Mouse (Mus musculus) liver, adult 2 months (tissue): ENCODE measurements around the gene Mrtfb. TPM values are rescaled to one million over a fixed set of nuclear protein-coding genes. Genes with fewer than 3 reads are reported as not detected.

ENCODE experiments used
- DNase-seq: peaks from one replicate; pipeline ENCODE4 v3.0.0-alpha.2; 2011; ENCODE audit warnings: low read depth, low spot score; ENCODE audit errors: extremely low read depth
- H3K27ac ChIP-seq: fragments of 200-500 bp; replicated peaks from 2 replicates; pipeline ENCODE4 v1.5.1; 2012; ENCODE audit warnings: low read depth, mild to moderate bottlenecking, control low read depth, inconsistent platforms, low read length; ENCODE audit not compliant: insufficient read depth
- H3K27me3 ChIP-seq: fragments of 200-500 bp; 2 replicates; pipeline ENCODE4 v1.6.1; 2012; ENCODE audit warnings: mild to moderate bottlenecking, moderate library complexity, low read length, inconsistent platforms; ENCODE audit not compliant: control insufficient read depth, insufficient read depth
- H3K36me3 ChIP-seq: fragments of 200-500 bp; 2 replicates; pipeline ENCODE4 v1.6.1; 2012; ENCODE audit warnings: low read length, inconsistent platforms; ENCODE audit not compliant: control insufficient read depth, insufficient read depth
- H3K4me1 ChIP-seq: fragments of 200-500 bp; 2 replicates; pipeline ENCODE4 v1.6.1; 2011; ENCODE audit warnings: low read length; ENCODE audit not compliant: control insufficient read depth, insufficient read depth
- H3K4me3 ChIP-seq: fragments of 200-500 bp; 2 replicates; pipeline ENCODE4 v1.5.1; 2011; ENCODE audit warnings: low read depth, mild to moderate bottlenecking, control low read depth, low read length, moderate library complexity; ENCODE audit not compliant: insufficient read depth
- H3K79me2 ChIP-seq: fragments of 200-500 bp; 2 replicates; pipeline ENCODE4 v1.6.1; 2012; ENCODE audit warnings: inconsistent platforms, mild to moderate bottlenecking, low read length, moderate library complexity; ENCODE audit not compliant: control insufficient read depth, insufficient read depth
- H3K9ac ChIP-seq: fragments of 200-500 bp; 2 replicates; pipeline ENCODE4 v1.6.1; 2012; ENCODE audit warnings: low read depth, mild to moderate bottlenecking, control low read depth, inconsistent platforms, low read length
- CTCF ChIP-seq: fragments of 200-500 bp; IDR thresholded peaks from 2 replicates; pipeline ENCODE4 v1.5.1; 2011; ENCODE audit warnings: low read depth, low read length, control low read depth
- POLR2A ChIP-seq: fragments of 200-500 bp; IDR thresholded peaks from 2 replicates; pipeline ENCODE4 v1.6.1; 2011; ENCODE audit warnings: low read length, control low read depth; ENCODE audit not compliant: insufficient read depth; ENCODE audit errors: extremely low read depth
- WGBS: fragments of 180-500 bp; shearing (Covaris S2); methylation state at CpG from one replicate; pipeline ENCODE4 v1.1.7; 2018; 5-methylcytosine and 5-hydroxymethylcytosine counted together
- polyA plus RNA-seq: library from polyadenylated mRNA; depleted of rRNA; stranded (reverse); fragments of >200 nt; gene quantifications from 2 replicates; pipeline ENCODE4 v1.2.3, GENCODE M21; 2012
- total RNA-seq: library from RNA; depleted of rRNA; stranded (reverse); fragments of >200 nt; gene quantifications from 2 replicates; pipeline ENCODE4 v1.2.3, GENCODE M21; 2014

Mrtfb gene
- total and polyA plus RNA-seq, 2 experiments: 4.2 to 9.4 TPM

DNA sequence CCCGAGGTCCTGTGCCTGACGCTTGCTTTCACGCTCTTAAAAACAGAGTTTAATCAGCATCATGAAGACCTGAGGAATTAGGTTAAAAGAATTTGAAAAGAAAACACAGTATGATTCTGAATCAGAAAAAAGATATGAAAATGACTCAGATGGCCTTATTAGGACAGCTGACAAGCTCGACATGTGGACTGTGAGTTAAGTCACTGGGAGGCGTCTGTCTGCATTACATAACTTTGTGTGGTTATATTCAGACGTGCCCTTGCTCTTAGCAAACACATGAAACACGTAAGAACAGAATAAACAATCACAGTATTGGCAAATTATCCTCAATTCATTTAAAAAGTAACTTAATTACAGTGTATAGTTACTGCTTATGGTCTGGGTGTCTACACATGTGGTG lies 16.0 kb upstream of the Mrtfb start:
- peaks cover 18% of the 10 kb centered on the region for H3K4me1 ChIP-seq
- H3K79me2 ChIP-seq: no peaks in the 10 kb centered on the region
- H3K27me3 ChIP-seq: no peaks in the 10 kb centered on the region
- no peaks in the 10 kb centered on the region for H3K36me3 ChIP-seq
- TF ChIP-seq POLR2A: no peak
- TF ChIP-seq CTCF: no peak
- peak overlapping the region; percentile 88 for H3K27ac ChIP-seq
- 42% methylated on average over 7 of the region's 7 CpGs for WGBS
- peak overlapping the region; percentile 14; the same call in 1 of the 2 replicates for H3K9ac ChIP-seq
- H3K4me3 ChIP-seq: no peak overlapping the region
- peak; percentile 97 for DNase-seq

DNA sequence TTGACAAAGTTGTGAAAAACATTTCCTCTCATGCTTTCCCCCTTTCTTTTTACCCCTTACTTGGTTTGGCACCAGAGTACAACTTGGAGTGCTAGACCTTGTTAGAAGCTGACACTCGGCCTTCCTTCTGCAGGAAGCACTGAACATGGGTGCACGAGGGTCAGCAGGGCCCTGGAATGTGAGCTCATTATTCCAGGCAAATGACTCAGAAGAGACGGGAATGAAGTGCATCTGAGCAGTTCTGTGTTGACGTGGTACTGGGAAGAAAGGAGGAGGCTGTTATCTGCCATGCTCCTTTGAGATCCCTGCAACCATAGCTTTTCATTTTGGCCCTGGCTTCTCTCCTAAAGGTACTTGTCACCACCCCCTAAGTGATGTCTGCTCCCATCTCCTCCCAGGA lies 10.6 kb upstream of the Mrtfb start:
- no peak for DNase-seq
- WGBS: 91% methylated on average over 4 of the region's 4 CpGs
- Histone ChIP-seq H3K36me3 (no peaks in the 10 kb centered on the region), H3K27me3 (no peaks in the 10 kb centered on the region), H3K4me1 (peaks cover 8% of the 10 kb centered on the region), H3K4me3 (no peak overlapping the region), H3K79me2 (no peaks in the 10 kb centered on the region), H3K27ac (no peak overlapping the region), H3K9ac (no peak overlapping the region)
- TF ChIP-seq CTCF (no peak), POLR2A (no peak)

DNA sequence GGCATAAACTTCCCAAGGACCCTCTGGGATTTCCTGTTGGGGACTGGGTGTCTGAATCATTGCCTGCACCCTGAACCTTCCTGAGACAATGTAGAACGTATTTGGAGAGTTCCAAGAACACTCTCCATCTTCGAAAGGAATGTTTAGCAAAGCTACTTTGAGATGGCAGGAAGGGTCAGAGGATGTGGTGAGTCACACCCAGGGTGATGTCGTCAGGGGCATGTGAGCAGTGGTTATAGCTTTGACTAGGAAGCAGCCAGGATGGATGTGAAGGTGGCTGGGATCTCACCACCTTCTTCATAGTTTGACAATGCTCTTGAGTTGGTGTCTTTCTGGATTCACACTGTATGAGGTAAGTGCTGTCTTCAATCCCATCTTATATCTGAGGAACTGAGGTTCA lies 9.4 kb upstream of the Mrtfb start:
- no peaks in the 10 kb centered on the region for H3K4me1 ChIP-seq
- no peaks in the 10 kb centered on the region for H3K79me2 ChIP-seq
- H3K4me3 ChIP-seq: no peak overlapping the region
- TF ChIP-seq POLR2A: no peak
- no peaks in the 10 kb centered on the region for H3K27me3 ChIP-seq
- H3K36me3 ChIP-seq: no peaks in the 10 kb centered on the region
- WGBS: 78% methylated on average over 3 of the region's 3 CpGs
- no peak overlapping the region for H3K27ac ChIP-seq
- DNase-seq: no peak
- no peak overlapping the region for H3K9ac ChIP-seq

DNA sequence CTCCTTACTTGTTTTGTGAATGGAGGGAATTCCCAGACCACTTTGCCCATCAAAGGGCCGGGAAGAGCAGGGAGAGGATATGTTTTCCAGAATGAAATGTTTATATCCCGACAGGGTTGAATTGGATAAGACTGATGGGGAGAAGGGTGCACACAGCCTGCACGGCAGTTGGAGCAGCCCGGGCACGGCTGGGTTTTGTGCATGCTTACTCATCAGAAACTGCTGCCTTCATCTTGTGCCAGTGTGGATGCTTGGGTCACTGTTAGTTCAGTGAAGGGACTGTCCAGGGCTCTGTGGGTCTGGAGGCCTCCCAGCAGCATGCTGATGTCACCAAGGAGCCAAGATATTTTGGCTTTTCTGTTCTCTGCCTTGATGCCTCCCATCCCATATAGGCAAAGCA lies 6.2 kb upstream of the Mrtfb start:
- H3K27ac ChIP-seq: no peak overlapping the region
- H3K27me3 ChIP-seq: no peaks in the 10 kb centered on the region
- no peak overlapping the region for H3K4me3 ChIP-seq
- no peak overlapping the region for H3K9ac ChIP-seq
- H3K36me3 ChIP-seq: no peaks in the 10 kb centered on the region
- no peak for TF ChIP-seq POLR2A
- TF ChIP-seq CTCF: no peak
- no peak for DNase-seq
- no peaks in the 10 kb centered on the region for H3K79me2 ChIP-seq
- 80% methylated on average over 5 of the region's 5 CpGs for WGBS
- H3K4me1 ChIP-seq: no peaks in the 10 kb centered on the region

DNA sequence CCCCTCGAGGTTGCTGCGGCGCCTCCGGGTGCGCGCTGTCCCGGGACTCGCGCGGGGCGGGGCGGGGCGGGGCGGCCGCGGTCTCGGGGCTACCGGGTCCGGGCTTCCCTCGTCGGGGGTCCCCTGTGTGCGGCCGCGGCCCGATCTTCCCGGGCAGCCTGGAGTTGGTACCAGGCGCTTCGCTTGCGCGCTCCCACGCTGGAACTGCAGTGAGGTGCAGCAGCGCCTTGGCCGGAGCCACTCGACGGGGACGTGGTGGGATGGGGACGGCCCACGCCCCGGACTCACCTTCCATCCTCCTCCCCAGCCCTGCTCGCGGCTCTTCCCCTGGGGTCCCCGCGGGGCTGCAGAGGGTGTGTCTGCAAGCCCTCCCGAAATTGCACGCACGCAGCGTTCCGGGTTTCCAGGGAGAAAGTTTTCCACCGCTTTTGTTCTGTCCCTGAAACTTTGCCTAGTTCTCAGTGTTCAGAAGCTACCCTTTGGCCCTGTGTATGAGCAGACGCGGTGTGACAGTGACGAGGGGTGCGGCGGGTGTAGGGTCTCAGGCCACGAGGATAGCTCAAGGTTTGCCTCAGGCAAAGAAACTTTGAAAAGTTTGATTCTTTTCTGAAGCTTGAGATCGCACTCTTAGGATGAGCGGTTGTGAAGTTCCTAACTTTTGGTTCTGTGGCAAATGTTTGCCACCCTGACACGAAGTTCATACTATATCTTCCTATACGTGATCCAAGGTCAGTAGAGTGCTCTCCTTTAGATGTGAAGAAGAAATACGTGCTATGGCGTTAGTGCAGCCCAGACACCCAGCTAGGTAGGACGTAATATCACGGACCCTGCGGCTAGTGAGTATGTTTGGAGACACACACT lies 616 bp downstream of the Mrtfb start:
- Histone ChIP-seq H3K27me3 (no peaks in the 10 kb centered on the region), H3K9ac (peak overlapping the region; percentile 94), H3K4me3 (peak overlapping the region; percentile 68), H3K36me3 (no peaks in the 10 kb centered on the region), H3K27ac (peak overlapping the region; percentile 87), H3K79me2 (peaks cover 33% of the 10 kb centered on the region), H3K4me1 (peaks cover 19% of the 10 kb centered on the region)
- no peak for TF ChIP-seq CTCF
- no peak for TF ChIP-seq POLR2A
- 3% methylated on average over 64 of the region's 64 CpGs for WGBS
- peak; percentile 55 for DNase-seq

DNA sequence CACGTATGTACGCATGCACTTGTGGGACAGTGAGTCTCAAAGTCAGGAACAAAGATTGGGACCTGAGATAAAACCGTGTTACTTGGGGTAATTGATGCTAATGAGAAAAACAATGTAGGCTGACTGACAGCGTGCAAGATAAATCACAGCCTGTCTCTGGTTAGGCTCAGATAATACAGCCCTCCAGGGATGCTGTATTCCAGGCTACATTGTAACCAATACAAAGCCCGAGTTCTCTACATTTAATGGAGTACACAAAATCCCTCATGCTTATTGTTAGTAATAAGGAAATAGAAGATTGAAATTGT lies 1.2 kb downstream of the Mrtfb start:
- Histone ChIP-seq H3K4me3 (peak overlapping the region; percentile 68), H3K27me3 (no peaks in the 10 kb centered on the region), H3K9ac (peak overlapping the region; percentile 94), H3K36me3 (no peaks in the 10 kb centered on the region), H3K4me1 (peaks cover 20% of the 10 kb centered on the region), H3K79me2 (peaks cover 38% of the 10 kb centered on the region), H3K27ac (peak overlapping the region; percentile 87)
- peak; percentile 43 for DNase-seq
- TF ChIP-seq POLR2A (no peak), CTCF (no peak)
- WGBS: 33% methylated on average over 5 of the region's 5 CpGs
